Mouse (Mus musculus) CH12.LX (cell line): ENCODE measurements around the gene Med22. TPM values are rescaled to one million over a fixed set of nuclear protein-coding genes. Genes with fewer than 3 reads are reported as not detected.
A peak's percentile ranks its signal among the peaks of the same experiment; 100 is the strongest.

Experiments used
- DNase-seq: peaks from one replicate; pipeline ENCODE4 v3.0.0-alpha.2; 2013; ENCODE audit errors: extremely low read depth
- H3K27ac ChIP-seq: 2 replicates; pipeline ENCODE4 v1.5.1; 2012; ENCODE audit warnings: low read depth, mild to moderate bottlenecking, control low read depth, moderate library complexity; ENCODE audit not compliant: insufficient read depth
- H3K27me3 ChIP-seq: replicated peaks from 2 replicates; pipeline ENCODE3; 2012; ENCODE audit warnings: inconsistent platforms
- H3K36me3 ChIP-seq, 2 experiments: replicated peaks in 1 of 2; 2 replicates each; pipeline versions ENCODE3 to v1.6.1; 2012; ENCODE audit warnings: inconsistent platforms in 1 of 2, low read length in 1 of 2, mild to moderate bottlenecking in 1 of 2, mixed read lengths in 1 of 2, moderate library complexity in 1 of 2; ENCODE audit not compliant: control insufficient read depth in 1 of 2, insufficient read depth in 1 of 2
- H3K4me1 ChIP-seq, 2 experiments: 2 replicates each; pipeline ENCODE4 v1.6.1; 2012; ENCODE audit warnings: inconsistent platforms in 1 of 2, moderate library complexity in 1 of 2; ENCODE audit not compliant: insufficient read depth in 2 of 2, control insufficient read depth in 1 of 2
- H3K4me2 ChIP-seq: 2 replicates; pipeline ENCODE4 v1.6.1; 2012; ENCODE audit warnings: low read depth, mild to moderate bottlenecking, control low read depth; ENCODE audit not compliant: poor library complexity, insufficient read depth, severe bottlenecking
- H3K4me3 ChIP-seq, 3 experiments: fragments of 150-350 bp in 1 of 3; sonication (generic) in 1 of 3; replicated peaks in 1 of 3; 2 replicates each; pipeline versions ENCODE3 to v1.5.1; 2011 to 2012; ENCODE audit warnings: low read depth in 2 of 3, low read length in 2 of 3, mild to moderate bottlenecking in 2 of 3, moderate library complexity in 2 of 3, control low read depth in 1 of 3, improper control_type of control experiment in 1 of 3, inconsistent platforms in 1 of 3, mixed read lengths in 1 of 3; ENCODE audit not compliant: poor library complexity in 1 of 3
- H3K79me2 ChIP-seq: replicated peaks from 2 replicates; pipeline ENCODE4 v1.6.1; 2012; ENCODE audit warnings: mild to moderate bottlenecking, moderate library complexity; ENCODE audit not compliant: control insufficient read depth, poor library complexity, insufficient read depth, severe bottlenecking; ENCODE audit errors: extremely low read depth
- H3K9ac ChIP-seq: 2 replicates; pipeline ENCODE4 v1.6.1; 2012; ENCODE audit warnings: low read depth, mild to moderate bottlenecking, control low read depth, moderate library complexity; ENCODE audit not compliant: insufficient read depth
- H3K9me3 ChIP-seq: replicated peaks from 2 replicates; pipeline ENCODE3; 2012; ENCODE audit warnings: low read length, inconsistent platforms, mixed read lengths
- BHLHE40 ChIP-seq: IDR thresholded peaks from 2 replicates; pipeline ENCODE4 v1.6.1; 2011; ENCODE audit warnings: mild to moderate bottlenecking, low read depth, low read length, improper control_type of control experiment
- CHD1 ChIP-seq: IDR thresholded peaks from 2 replicates; pipeline ENCODE4 v1.6.1; 2012; ENCODE audit warnings: low read depth, low read length, improper control_type of control experiment, inconsistent platforms
- ELF1 ChIP-seq: IDR thresholded peaks from 2 replicates; pipeline ENCODE4 v1.6.1; 2014; ENCODE audit warnings: low read depth, mild to moderate bottlenecking, inconsistent platforms, low read length, improper control_type of control experiment
- IRF4 ChIP-seq: IDR thresholded peaks from 2 replicates; pipeline ENCODE4 v1.6.1; 2014; ENCODE audit warnings: low read depth, mild to moderate bottlenecking, inconsistent platforms, low read length, improper control_type of control experiment
- JUND ChIP-seq: conservative IDR thresholded peaks from 2 replicates; pipeline ENCODE4 v1.6.1; 2011; ENCODE audit warnings: low read depth, low read length, improper control_type of control experiment
- KAT2A ChIP-seq: IDR thresholded peaks from 2 replicates; pipeline ENCODE4 v1.6.1; 2012; ENCODE audit warnings: low read length, improper control_type of control experiment, inconsistent platforms; ENCODE audit not compliant: insufficient replicate concordance
- MAZ ChIP-seq: IDR thresholded peaks from 2 replicates; pipeline ENCODE4 v1.6.1; 2012; ENCODE audit warnings: low read depth, mild to moderate bottlenecking, inconsistent platforms, low read length, improper control_type of control experiment, moderate library complexity
- MEF2A ChIP-seq: IDR thresholded peaks from 2 replicates; pipeline ENCODE4 v1.6.1; 2014; ENCODE audit warnings: low read depth, mild to moderate bottlenecking, inconsistent platforms, low read length, improper control_type of control experiment, borderline replicate concordance
- MXI1 ChIP-seq: IDR thresholded peaks from 2 replicates; pipeline ENCODE4 v1.6.1; 2011; ENCODE audit warnings: mild to moderate bottlenecking, low read depth, low read length, improper control_type of control experiment
- NELFE ChIP-seq: IDR thresholded peaks from 2 replicates; pipeline ENCODE4 v1.6.1; 2011; ENCODE audit warnings: low read depth, low read length, improper control_type of control experiment
- NRF1 ChIP-seq: IDR thresholded peaks from 2 replicates; pipeline ENCODE4 v1.6.1; 2014; ENCODE audit warnings: low read depth, mild to moderate bottlenecking, inconsistent platforms, low read length, improper control_type of control experiment, moderate library complexity
- PAX5 ChIP-seq: IDR thresholded peaks from 2 replicates; pipeline ENCODE4 v1.6.1; 2012; ENCODE audit warnings: low read length, inconsistent platforms, mixed read lengths
- POLR2A ChIP-seq: IDR thresholded peaks from 2 replicates; pipeline ENCODE4 v1.6.1; 2011; ENCODE audit warnings: low read depth, mild to moderate bottlenecking, improper control_type of control experiment, low read length
- SMC3 ChIP-seq: IDR thresholded peaks from 2 replicates; pipeline ENCODE4 v1.6.1; 2011; ENCODE audit warnings: low read depth, low read length, improper control_type of control experiment
- TBP ChIP-seq: conservative IDR thresholded peaks from 2 replicates; pipeline ENCODE4 v1.6.1; 2011; ENCODE audit warnings: low read depth, low read length, improper control_type of control experiment
- TCF12 ChIP-seq: IDR thresholded peaks from 2 replicates; pipeline ENCODE4 v1.6.1; 2014; ENCODE audit warnings: low read depth, mild to moderate bottlenecking, inconsistent platforms, low read length, improper control_type of control experiment
- UBTF ChIP-seq: IDR thresholded peaks from 2 replicates; pipeline ENCODE4 v1.6.1; 2012; ENCODE audit warnings: low read depth, mild to moderate bottlenecking, inconsistent platforms, low read length, improper control_type of control experiment, moderate library complexity
- ZMIZ1 ChIP-seq: IDR thresholded peaks from 2 replicates; pipeline ENCODE4 v1.6.1; 2012; ENCODE audit warnings: low read depth, mild to moderate bottlenecking, inconsistent platforms, low read length, improper control_type of control experiment
- ZNF384 ChIP-seq: IDR thresholded peaks from 2 replicates; pipeline ENCODE4 v1.6.1; 2012; ENCODE audit warnings: low read depth, low read length, improper control_type of control experiment, inconsistent platforms
- dilution Hi-C: fragments of 300-500 bp; cut with MboI; formaldehyde crosslinking; loops from 2 replicates; pipeline ENCODE4 v1.14.3; 2020; ENCODE audit warnings: low sequenced_read_pairs; ENCODE audit not compliant: extremely low pct_unique_long_range_greater_than_20kb, extremely low pct_ligation_motif_present
- in situ Hi-C: fragments of 300-500 bp; cut with MboI; formaldehyde crosslinking; loops from 3 replicates; pipeline ENCODE4 v1.14.3; 2019; ENCODE audit warnings: low sequenced_read_pairs, low pct_ligation_motif_present, low pct_unique_long_range_greater_than_20kb, mixed read lengths
- polyA plus RNA-seq: library from polyadenylated mRNA; unstranded; fragments of >175 nt; gene quantifications from 2 replicates; pipeline ENCODE4 v1.2.1, GENCODE M21; 2012; ENCODE audit warnings: low read depth; ENCODE audit not compliant: insufficient read length
- total RNA-seq, 2 experiments: library from RNA; depleted of rRNA; stranded (reverse); fragments of 300-350 nt in 1 of 2; fragments of >200 nt in 1 of 2; gene quantifications; 2 replicates each; pipeline ENCODE4 v1.2.3; 2012 to 2014

Med22 gene
- total and polyA plus RNA-seq, 3 experiments = 27.7 to 42.1 (median 37.3) TPM

GRCm38 (mm10) chr2:26902467-26903220 lies 7.8 kb downstream of the Med22 start, which contains the start of gene Surf6 (continued):
- TF ChIP-seq ZMIZ1 = peak; percentile 71
- TF ChIP-seq MAZ = peak; percentile 83
- TF ChIP-seq UBTF = 0 out of 2 replicates have a peak, but pooled peaks have one; percentile 62

GRCm38 (mm10) chr2:26901834-26902400 lies 8.6 kb downstream of the Med22 start:
- H3K9ac ChIP-seq = peak overlapping the region; percentile 95
- in situ Hi-C loops = no loop called here
- H3K4me1 ChIP-seq = peaks cover 6 to 46% of the 10 kb centered on the region in 2 experiments
- no peaks in the 10 kb centered on the region for H3K27me3 ChIP-seq
- H3K4me2 ChIP-seq = peak overlapping the region; percentile 48
- dilution Hi-C loops = no loop called here
- DNase-seq = peak; percentile 50
- peak overlapping the region; percentile 75 to 97 (median 76) for H3K4me3 ChIP-seq
- H3K27ac ChIP-seq = peak overlapping the region; percentile 63; the same call in 1 of the 2 replicates
- TF ChIP-seq IRF4 = no peak
- TF ChIP-seq BHLHE40 = no peak
- TF ChIP-seq CHD1 = 0 out of 2 replicates have a peak, but pooled peaks have one; percentile 35
- TF ChIP-seq PAX5 = no peak
- H3K9me3 ChIP-seq = no peaks in the 10 kb centered on the region
- H3K36me3 ChIP-seq = peaks cover 47 to 79% of the 10 kb centered on the region in 2 experiments
- H3K79me2 ChIP-seq = peaks cover 34% of the 10 kb centered on the region

DNA sequence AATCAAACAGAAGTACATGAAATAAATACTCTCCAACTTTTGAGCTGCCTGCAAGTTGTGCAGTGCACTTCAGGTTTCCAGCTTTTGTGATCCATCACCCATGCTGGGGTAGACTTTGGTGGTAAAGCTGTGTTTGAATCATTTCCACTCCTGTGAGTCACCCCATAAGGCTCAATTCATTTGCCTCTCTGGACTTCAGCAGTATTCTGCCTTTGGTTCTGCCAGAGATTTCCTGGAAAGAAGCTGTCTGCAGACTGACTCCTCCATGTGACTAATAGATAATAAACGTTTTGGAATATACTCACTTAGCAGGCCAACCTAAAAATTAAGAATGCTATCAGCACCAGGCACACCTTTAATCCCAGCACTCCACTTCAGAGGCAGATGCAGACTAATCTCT lies 9.7 kb downstream of the Med22 start:
- in situ Hi-C loops = no loop called here
- TF ChIP-seq MXI1 (no peak), KAT2A (no peak), JUND (no peak), BHLHE40 (no peak), TCF12 (no peak), ELF1 (no peak), SMC3 (no peak), PAX5 (no peak), TBP (no peak), ZNF384 (no peak), UBTF (no peak), NELFE (no peak), POLR2A (no peak), MEF2A (no peak), NRF1 (no peak)
- dilution Hi-C loops = no loop called here
- no peak for DNase-seq
- H3K9ac ChIP-seq = no peak overlapping the region
- peaks cover 6 to 42% of the 10 kb centered on the region in 2 experiments for H3K4me1 ChIP-seq
- no peaks in the 10 kb centered on the region for H3K27me3 ChIP-seq
- H3K9me3 ChIP-seq = no peaks in the 10 kb centered on the region
- H3K79me2 ChIP-seq = peaks cover 32% of the 10 kb centered on the region
- no peak overlapping the region for H3K27ac ChIP-seq
- no peak overlapping the region for H3K4me2 ChIP-seq
- peaks cover 43 to 78% of the 10 kb centered on the region in 2 experiments for H3K36me3 ChIP-seq
- H3K4me3 ChIP-seq = no peak overlapping the region
